Mouse (Mus musculus): ENCODE data around the gene Olfr692.
"Not testable (repeated sequence)": the region's sequence is repeated elsewhere in the genome, so short reads cannot be mapped to it uniquely, and the experiment has no call there.

DNA sequence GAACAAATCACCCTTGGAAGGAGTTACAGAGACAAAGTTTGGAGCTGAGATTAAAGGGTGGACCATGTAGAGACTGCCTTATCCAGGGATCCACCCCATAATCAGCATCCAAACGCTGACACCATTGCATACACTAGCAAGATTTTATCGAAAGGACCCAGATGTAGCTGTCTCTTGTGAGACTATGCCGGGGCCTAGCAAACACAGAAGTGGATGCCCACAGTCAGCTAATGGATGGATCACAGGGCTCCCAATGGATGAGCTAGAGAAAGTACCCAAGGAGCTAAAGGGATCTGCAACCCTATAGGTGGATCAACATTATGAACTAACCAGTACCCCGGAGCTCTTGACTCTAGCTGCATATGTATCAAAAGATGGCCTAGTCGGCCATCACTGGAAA is 12.0 kb upstream of the Olfr692 start:
- not testable (repeated sequence) for TF ChIP-seq CTCF (IDR thresholded peaks at IDR 0.05; ENCODE audit: control insufficient read depth, insufficient read depth, insufficient replicate concordance, low read depth, low read length); POLR2A (IDR thresholded peaks at IDR 0.05; ENCODE audit: control insufficient read depth, low read depth, low read length)

Measured in testis, adult 2 months (tissue).